Mouse (Mus musculus): ENCODE measurements around the gene Sord.

- TF ChIP-seq CTCF (IDR thresholded peaks at IDR 0.05; ENCODE audit: insufficient read depth, low read length) (no peak), POLR2A (IDR thresholded peaks at IDR 0.05; ENCODE audit: borderline replicate concordance, extremely low read depth, low read depth, low read length) (no peak)
Observed at GRCm38 (mm10) chr2:122241935-122242334, 7.4 kb downstream of the Sord start.
